Mouse (Mus musculus) stomach, postnatal 0 days (tissue): ENCODE measurements around the gene Olfr1351.
"Not testable (repeated sequence)": the region's sequence is repeated elsewhere in the genome, so short reads cannot be mapped to it uniquely, and the experiment has no call there.

Source experiments
- CTCF ChIP-seq: IDR thresholded peaks from 2 replicates; pipeline ENCODE4 v1.5.1; 2016; ENCODE audit warnings: antibody characterized with exemption, low read depth, mild to moderate bottlenecking, moderate library complexity
- EP300 ChIP-seq: optimal IDR thresholded peaks from 2 replicates; pipeline ENCODE3; 2016; ENCODE audit warnings: antibody characterized with exemption

DNA sequence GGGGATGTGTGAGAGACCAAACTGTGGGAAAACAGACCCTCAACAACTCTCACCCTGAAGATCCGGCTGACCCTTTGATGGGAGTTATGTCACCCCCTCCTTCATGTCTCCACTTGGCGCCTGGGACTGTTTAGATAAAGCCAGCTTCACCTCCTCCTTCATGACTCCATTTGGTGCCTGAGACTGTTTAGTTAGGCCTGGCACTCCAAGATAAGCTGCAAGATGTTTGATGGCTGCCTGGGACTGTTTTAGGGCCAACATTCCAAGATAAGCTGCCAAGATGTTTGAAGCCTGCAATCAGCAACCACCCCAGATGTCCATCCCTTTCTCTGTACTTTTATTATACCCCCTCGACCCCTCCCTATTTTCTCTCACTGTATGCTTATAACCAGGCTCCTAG lies 45.1 kb downstream of the Olfr1351 start:
- TF ChIP-seq CTCF, EP300: not testable (repeated sequence)
